Mouse (Mus musculus): ENCODE data around the gene Il17rd.
A peak's percentile ranks its signal among the peaks of the same experiment; 100 is the strongest.

The Il17rd gene

GRCm38 (mm10) chr14:27145171-27146045 is 106.7 kb downstream of the Il17rd start:
- DNase-seq (ENCODE audit: low spot score), result peak; percentile 8

- DNase-seq (ENCODE audit: low spot score), result no peak
Observed at GRCm38 (mm10) chr14:27147726-27148125, 109.0 kb downstream of the Il17rd start.

- DNase-seq (ENCODE audit: low spot score), result no peak
Observed at GRCm38 (mm10) chr14:27149401-27149800, 110.7 kb downstream of the Il17rd start.

- no peak for DNase-seq (ENCODE audit: low spot score)
Observed at GRCm38 (mm10) chr14:27150011-27150640, 111.4 kb downstream of the Il17rd start.

GRCm38 (mm10) chr14:27151432-27151831 is 112.7 kb downstream of the Il17rd start:
- DNase-seq (ENCODE audit: low spot score), result no peak

GRCm38 (mm10) chr14:27155088-27155487 is 116.3 kb downstream of the Il17rd start:
- no peak for DNase-seq (ENCODE audit: low spot score)

GRCm38 (mm10) chr14:27156032-27156431 is 117.3 kb downstream of the Il17rd start:
- DNase-seq (ENCODE audit: low spot score), result no peak
